Mouse (Mus musculus) adrenal gland, adult 18-20 months (tissue): ENCODE results near the gene Dmc1. TPM values are rescaled to one million over a fixed set of nuclear protein-coding genes. Genes with fewer than 3 reads are reported as not detected.
A peak's percentile ranks its signal among the peaks of the same experiment; 100 is the strongest.

ENCODE experiments used
- DNase-seq, 2 experiments: peaks; one replicate each; pipeline ENCODE4 v3.0.0; 2021 to 2022; ENCODE audit warnings: low spot score in 2 of 2
- microRNA-seq, 2 experiments: library from miRNA; unstranded; fragments of <30 nt; microRNA quantifications; one replicate each; pipeline ENCODE4 v1.2.0; 2021; ENCODE audit warnings: borderline number of aligned reads in 2 of 2
- total RNA-seq, 2 experiments: library from RNA; stranded (reverse); gene quantifications; 1 replicate in 1 of 2; 2 replicates in 1 of 2; pipeline ENCODE4 v1.2.3; 2021

The Dmc1 gene
- total RNA-seq, 2 experiments from 2014 or later = 0.50 to 0.93 TPM

- DNase-seq = peak; percentile 71 to 73
Measured at GRCm38 (mm10) chr15:79516171-79517096, 88.5 kb downstream of the Dmc1 start, which contains the start of gene Kdelr3. Kdelr3 (plus strand) TSS chr15:79516411.

GRCm38 (mm10) chr15:79513940-79514339, 91.0 kb downstream of the Dmc1 start:
- DNase-seq = no peak

GRCm38 (mm10) chr15:79511553-79512320, 93.2 kb downstream of the Dmc1 start:
- peak; percentile 79 to 80 for DNase-seq

Small RNA genes within 50 kb of the gene (microRNA-seq; reads per million reads assigned to microRNA genes)
- gene Gm27903 = 0 reads per million in 2 experiments

Other genes starting within 250 kb of the Dmc1 start
- 10 to 100 TPM; 48.2 to 83.4 TPM for gene Tmem184b, start 201.5 kb downstream of the Dmc1 start, total RNA-seq
- gene Csnk1e, start 149.5 kb downstream of the Dmc1 start, total RNA-seq = 10 to 100 TPM; 69.2 to 80.6 TPM
- under 1 TPM in 1 of 2 experiments, not detected in 1; 0.42 TPM for gene Kcnj4, start 99.9 kb downstream of the Dmc1 start, total RNA-seq
- 1 to 10 TPM; 1.6 to 4.0 TPM for gene Kdelr3, start 88.7 kb downstream of the Dmc1 start, total RNA-seq
- 100 to 1,000 TPM; 263 to 265 TPM for gene Ddx17, start 58.4 kb downstream of the Dmc1 start, total RNA-seq
- 1 to 10 TPM; 1.5 to 2.0 TPM for gene Fam227a, start 53.8 kb upstream of the Dmc1 start, total RNA-seq
- 10 to 100 TPM; 16.9 to 18.7 TPM for gene Cby1, start 54.1 kb upstream of the Dmc1 start, total RNA-seq
- 100 to 1,000 TPM; 102 to 112 TPM for gene Tomm22, start 65.8 kb upstream of the Dmc1 start, total RNA-seq
- 10 to 100 TPM; 35.9 to 40.3 TPM for gene Josd1, start 82.8 kb upstream of the Dmc1 start, total RNA-seq
- 10 to 100 TPM; 28.8 to 30.2 TPM for gene Gtpbp1, start 85.7 kb upstream of the Dmc1 start, total RNA-seq
- gene Sun2, start 137.4 kb upstream of the Dmc1 start, total RNA-seq = 10 to 100 TPM; 53.1 to 75.3 TPM
- gene Dnal4, start 172.7 kb upstream of the Dmc1 start, total RNA-seq = 10 to 100 TPM; 15.0 to 16.6 TPM
- 1 to 10 TPM; 5.1 to 5.5 TPM for gene Nptxr, start 199.7 kb upstream of the Dmc1 start, total RNA-seq
- gene Npcd, start 229.1 kb upstream of the Dmc1 start, total RNA-seq = under 1 TPM; 0.32 to 0.89 TPM
- 10 to 100 TPM; 41.0 to 43.1 TPM for gene Cbx6, start 229.6 kb upstream of the Dmc1 start, total RNA-seq